Mouse (Mus musculus) right cerebral cortex, postnatal 14 days (tissue): ENCODE measurements around the gene Fbxo40.

ENCODE experiments used
- DNase-seq: peaks from one replicate; pipeline ENCODE4 v3.0.0; 2022

Gene Fbxo40

DNA sequence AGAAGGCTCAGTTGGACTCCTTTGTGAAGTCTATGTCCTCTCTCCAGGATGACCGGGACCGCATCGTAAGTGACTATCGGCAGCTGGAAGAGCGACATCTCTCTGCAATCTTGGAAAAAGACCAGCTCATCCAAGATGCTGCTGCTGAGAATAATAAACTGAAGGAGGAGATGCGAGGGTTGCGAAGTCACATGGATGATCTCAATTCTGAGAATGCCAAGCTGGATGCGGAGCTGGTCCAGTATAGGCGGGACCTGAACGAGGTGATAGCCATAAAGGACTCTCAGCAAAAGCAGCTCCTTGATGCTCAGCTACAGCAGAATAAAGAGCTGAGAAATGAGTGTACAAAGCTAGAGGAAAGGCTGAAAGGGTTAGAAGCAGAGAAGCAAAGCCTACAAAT lies 71.8 kb downstream of the Fbxo40 start:
- no peak for DNase-seq

DNA sequence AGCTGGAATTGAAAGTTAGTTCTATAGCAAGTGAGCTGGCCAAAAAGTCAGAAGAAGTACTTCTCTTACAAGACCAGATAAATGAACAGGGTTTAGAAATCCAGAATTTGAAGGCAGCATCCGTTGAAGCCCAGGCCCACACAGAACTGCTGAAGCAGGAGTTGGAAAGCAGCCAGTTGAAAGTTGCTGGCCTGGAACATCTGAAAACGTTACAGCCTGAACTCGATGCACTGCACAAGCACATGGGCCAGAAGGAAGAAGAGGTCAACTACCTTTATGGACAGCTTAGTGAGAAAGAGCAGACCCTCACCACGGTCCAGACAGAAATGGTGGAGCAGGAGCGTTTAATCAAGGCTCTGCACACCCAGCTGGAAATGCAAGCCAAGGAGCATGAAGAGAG lies 76.1 kb downstream of the Fbxo40 start:
- no peak for DNase-seq
